Mouse (Mus musculus) testis, adult 2 months (tissue): Measurements from ENCODE around the gene Gse1.

Experiments used
- CTCF ChIP-seq: fragments of 200-500 bp; IDR thresholded peaks from 2 replicates; pipeline ENCODE4 v1.5.1; 2012; ENCODE audit warnings: low read depth, mild to moderate bottlenecking, inconsistent platforms, low read length, moderate library complexity; ENCODE audit not compliant: control insufficient read depth, insufficient read depth, insufficient replicate concordance
- POLR2A ChIP-seq: fragments of 200-500 bp; IDR thresholded peaks from 2 replicates; pipeline ENCODE4 v1.6.1; 2012; ENCODE audit warnings: low read depth, mild to moderate bottlenecking, inconsistent platforms, low read length, moderate library complexity; ENCODE audit not compliant: control insufficient read depth

DNA sequence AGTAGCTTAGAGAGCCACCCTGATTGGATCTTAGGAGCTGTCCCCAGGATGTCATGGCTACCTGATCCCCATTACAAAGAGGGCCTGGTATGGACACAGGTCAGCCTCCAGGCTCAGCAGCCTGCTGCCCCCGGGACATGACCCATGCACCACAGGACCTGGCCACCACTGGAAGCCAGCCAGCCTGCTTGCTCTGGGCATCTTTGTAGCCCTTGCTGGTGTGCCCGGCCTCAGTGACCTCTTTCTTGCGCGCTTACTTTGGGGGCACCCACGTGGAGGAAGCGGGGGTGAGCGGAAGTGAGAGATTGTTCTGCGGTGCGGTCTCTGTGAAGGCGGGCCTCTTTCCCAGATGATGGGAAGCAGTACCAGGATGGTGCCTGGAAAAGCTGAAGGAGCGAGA is 324.3 kb downstream of the Gse1 start:
- no peak for TF ChIP-seq CTCF
- no peak for TF ChIP-seq POLR2A
